ENCODE assay signal across 36 mouse cellular contexts in genomic region chr16:32179333-32179901, GRCm38 (mm10). TPM values are rescaled to one million over a fixed set of nuclear protein-coding genes. Genes with fewer than 3 reads are reported as not detected.
A peak's percentile ranks its signal among the peaks of the same experiment; 100 is the strongest.
DNase-seq lines count a peak whose midpoint lies in the region; ATAC-seq and TF ChIP-seq lines count a peak whose summit lies in the region.
"Had no signal": no experiment of that assay in that cellular context is flagged by ENCODE, and none has a peak within 500 bp of the region (broad histone marks: within the 10 kb centered on the region; RNA-seq: fewer than 3 reads in every experiment).

Gene Bex6 (plus strand): TSS chr16:32179823.

- H3K4me1 ChIP-seq in liver, embryonic 12.5 days = peaks cover 25% of the 10 kb centered on the region
- H3K4me1 ChIP-seq in MEL (ENCODE audit: control insufficient read depth in 1 of 2, insufficient read depth in 2 of 2, low read length in 2 of 2) = peaks cover 7 to 14% of the 10 kb centered on the region in 2 experiments
- H3K4me1 ChIP-seq: hindbrain, embryonic 15.5 days; limb, embryonic 13.5 days; neural tube, embryonic 15.5 days had no signal

- H3K4me3 ChIP-seq in liver, embryonic 12.5 days = no peak within 1 kb of the TSS
- H3K4me3 ChIP-seq in MEL (ENCODE audit: control insufficient read depth in 1 of 2, insufficient read depth in 1 of 2, low read depth in 2 of 2, low read length in 2 of 2) = no peak within 1 kb of the TSS
- H3K4me3 ChIP-seq: embryonic facial prominence, embryonic 12.5 days; heart, embryonic 13.5 days; hindbrain, embryonic 10.5 days; hindbrain, embryonic 15.5 days; limb, embryonic 13.5 days; midbrain, embryonic 13.5 days; neural tube, embryonic 15.5 days had no signal

- WGBS in liver, embryonic 12.5 days (ENCODE audit: insufficient replicate concordance) = 37% methylated on average over 6 of the region's 6 CpGs

- H3K27me3 ChIP-seq in liver, embryonic 12.5 days (replicated peaks) = no peaks in the 10 kb centered on the region
- H3K27me3 ChIP-seq in MEL (ENCODE audit: control insufficient read depth in 1 of 2, insufficient read depth in 2 of 2, low read length in 2 of 2) = no peaks in the 10 kb centered on the region
- H3K27me3 ChIP-seq: embryonic facial prominence, embryonic 12.5 days; heart, embryonic 13.5 days; hindbrain, embryonic 15.5 days; limb, embryonic 13.5 days; midbrain, embryonic 13.5 days; neural tube, embryonic 15.5 days had no signal

- no peak for TF ChIP-seq POLR2A in MEL (IDR thresholded peaks at IDR 0.05; ENCODE audit: control insufficient read depth in 1 of 2, insufficient read depth in 1 of 2, low read depth in 1 of 2, low read length in 2 of 2, poor library complexity in 1 of 2)

- H3K9ac ChIP-seq in liver, embryonic 12.5 days = no peak within 1 kb of the TSS
- no peak within 1 kb of the TSS for H3K9ac ChIP-seq in MEL (ENCODE audit: control insufficient read depth, low read depth, low read length, poor library complexity, severe bottlenecking)
- H3K9ac ChIP-seq: embryonic facial prominence, embryonic 12.5 days; heart, embryonic 13.5 days; hindbrain, embryonic 15.5 days; limb, embryonic 13.5 days; midbrain, embryonic 13.5 days; neural tube, embryonic 15.5 days had no signal

- H3K79me2 ChIP-seq in MEL (ENCODE audit: control insufficient read depth, insufficient read depth, low read length, poor library complexity) = no peaks in the 10 kb centered on the region

- no peak for ATAC-seq in liver, embryonic 12.5 days
- ATAC-seq in hematopoietic stem cell, adult 5-6 weeks (replicated peaks in 1 of 2; ENCODE audit: insufficient read depth in 1 of 2, low FRiP score in 2 of 2, low TSS enrichment in 1 of 2, low read depth in 1 of 2, poor library complexity in 2 of 2, severe bottlenecking in 2 of 2) = peak; percentile 50 to 55; a peak in 2 of 4 replicates
- peak; percentile 43 for ATAC-seq in megakaryocyte, adult 5-6 weeks (ENCODE audit: poor library complexity, severe bottlenecking)
- ATAC-seq: forebrain, embryonic 16.5 days; inflammation-experienced regulatory T-cells, adult 6 months; lung, postnatal 0 days; midbrain, embryonic 13.5 days had no signal

- no peaks in the 10 kb centered on the region for H3K9me3 ChIP-seq in liver, embryonic 12.5 days (replicated peaks)
- no peaks in the 10 kb centered on the region for H3K9me3 ChIP-seq in MEL (replicated peaks; ENCODE audit: insufficient read depth, low read length)
- H3K9me3 ChIP-seq: embryonic facial prominence, embryonic 12.5 days; heart, embryonic 13.5 days; hindbrain, embryonic 10.5 days; hindbrain, embryonic 15.5 days; limb, embryonic 13.5 days; midbrain, embryonic 13.5 days; neural tube, embryonic 15.5 days had no signal

- TF ChIP-seq RAD21 in MEL (IDR thresholded peaks at IDR 0.05; ENCODE audit: low read depth, low read length) = no peak

- DNase-seq in liver (no peak), MEL (ENCODE audit: low read depth, low spot score) (no peak)
- no peak for DNase-seq in lung, postnatal 14 days
- no peak for DNase-seq in cerebellum, adult 18-20 months
- DNase-seq in retina, postnatal 1 day = no peak
- DNase-seq: adrenal gland, postnatal 25 days; cerebellum, adult 8-10 months; cerebellum, postnatal 36 days; embryo, embryonic 11 days; gastrocnemius, postnatal 14 days; heart, postnatal 10 days; kidney, adult 18-20 months; kidney, postnatal 36 days; lung, adult 18-20 months; right cerebral cortex, postnatal 25 days; thymus, postnatal 36 days had no signal

- H3K36me3 ChIP-seq in liver, embryonic 12.5 days = no peaks in the 10 kb centered on the region
- H3K36me3 ChIP-seq in MEL (ENCODE audit: control insufficient read depth in 1 of 2, insufficient read depth in 2 of 2, low read length in 2 of 2) = peaks cover 0 to 14% of the 10 kb centered on the region in 2 experiments; a peak in 2 of 4 replicates
- H3K36me3 ChIP-seq: embryonic facial prominence, embryonic 12.5 days; heart, embryonic 13.5 days; hindbrain, embryonic 10.5 days; hindbrain, embryonic 15.5 days; limb, embryonic 13.5 days; midbrain, embryonic 13.5 days; neural tube, embryonic 15.5 days had no signal

- TF ChIP-seq EP300 in MEL (IDR thresholded peaks at IDR 0.05; ENCODE audit: low read depth in 1 of 2, low read length in 2 of 2) = no peak

- no peak within 1 kb of the TSS for H3K4me2 ChIP-seq in liver, embryonic 12.5 days
- H3K4me2 ChIP-seq: embryonic facial prominence, embryonic 12.5 days; heart, embryonic 13.5 days; hindbrain, embryonic 15.5 days; limb, embryonic 13.5 days; midbrain, embryonic 13.5 days; neural tube, embryonic 15.5 days had no signal

- no peak for TF ChIP-seq CTCF in MEL (IDR thresholded peaks at IDR 0.05 in 2 of 3, conservative IDR thresholded peaks at IDR 0.05 in 1 of 3; ENCODE audit: control insufficient read depth in 1 of 3, insufficient read depth in 1 of 3, low read depth in 2 of 3, low read length in 3 of 3, poor library complexity in 1 of 3, severe bottlenecking in 1 of 3)

- H3K27ac ChIP-seq in liver, embryonic 12.5 days = 0 out of 2 replicates have a peak within 1 kb of the TSS, but pooled peaks have one; percentile 41
- H3K27ac ChIP-seq in MEL (ENCODE audit: control insufficient read depth, low read depth, low read length) = no peak within 1 kb of the TSS; the same call in 1 of the 2 replicates
- H3K27ac ChIP-seq: embryonic facial prominence, embryonic 12.5 days; heart, embryonic 13.5 days; hindbrain, embryonic 10.5 days; hindbrain, embryonic 15.5 days; limb, embryonic 13.5 days; midbrain, embryonic 13.5 days; neural tube, embryonic 15.5 days had no signal

TF ChIP-seq in MEL, 35 proteins besides CTCF, POLR2A, EP300 and RAD21:
- no peak for TF ChIP-seq HCFC1 (IDR thresholded peaks at IDR 0.05; ENCODE audit: low read depth, low read length)
- no peak for TF ChIP-seq TCF12 (IDR thresholded peaks at IDR 0.05; ENCODE audit: low read depth, low read length)
- TF ChIP-seq ZC3H11A (IDR thresholded peaks at IDR 0.05; ENCODE audit: low read depth, low read length) = no peak
- no peak for TF ChIP-seq ZMIZ1 (IDR thresholded peaks at IDR 0.05; ENCODE audit: low read depth, low read length)
- peak; percentile 61 for TF ChIP-seq ZNF384 (IDR thresholded peaks at IDR 0.05; ENCODE audit: low read depth, low read length)

RNA-seq across cellular contexts. Expression of gene Bex6, which starts in this region (rescaled TPM):
- 1.5 and 1.6 TPM in 2 replicates for polyA plus RNA-seq in liver, embryonic 12.5 days (2016; fragmentation: Nextera tagmentation; extraction: Ambion mirVana)
- not detected in 2 replicates for total RNA-seq in MEL (2012; rRNA removed)
- polyA plus RNA-seq in MEL (2012; ENCODE audit: insufficient read depth in 1 of 2, insufficient read length in 2 of 2, low read depth in 1 of 2, low replicate concordance in 2 of 2, missing spikeins in 1 of 2) = not detected
- total RNA-seq in hematopoietic stem cell, adult 5-6 weeks (2017) = 54.4 and 58.5 TPM in 2 replicates
- 57.1 and 61.1 TPM in 2 replicates for total RNA-seq in megakaryocyte, adult 5-6 weeks (2015)
- total RNA-seq in megakaryocyte, adult 5-6 weeks (2017) = 45.7 and 49.7 TPM in 2 replicates
- total RNA-seq: adrenal gland, adult 18-20 months; adrenal gland, postnatal 25 days; gastrocnemius, postnatal 14 days; heart, adult 8-10 months; heart, postnatal 10 days; layer of hippocampus, adult 8-10 months; layer of hippocampus, postnatal 25 days; left cerebral cortex, adult 8-10 months; left cerebral cortex, postnatal 36 days had no signal
- polyA plus RNA-seq: forebrain, embryonic 16.5 days; heart, embryonic 13.5 days; hindbrain, embryonic 10.5 days; hindbrain, embryonic 15.5 days; kidney, embryonic 16.5 days; limb, embryonic 13.5 days; midbrain, embryonic 13.5 days; neural tube, embryonic 15.5 days had no signal

Comparison
In these comparisons a context has a peak if more than half of its experiments do, and no peak if none do; other contexts are left out.
1. RNA of gene Bex6 (total RNA-seq): 45.7 to 61.1 TPM in megakaryocyte, adult 5-6 weeks and 54.4 to 58.5 TPM in hematopoietic stem cell, adult 5-6 weeks; not detected in MEL; every median in the first group is over 10 times any median in the second.